ENCODE assay signal across 8 mouse cellular contexts in genomic region chr5:110354716-110355115, GRCm38 (mm10). TPM values are rescaled to one million over a fixed set of nuclear protein-coding genes. Genes with fewer than 3 reads are reported as not detected.
DNase-seq lines count a peak whose midpoint lies in the region; ATAC-seq and TF ChIP-seq lines count a peak whose summit lies in the region.
"Had no signal": no experiment of that assay in that cellular context is flagged by ENCODE, and none has a peak within 500 bp of the region (broad histone marks: within the 10 kb centered on the region; RNA-seq: fewer than 3 reads in every experiment).

No protein-coding gene starts in this region.

- no peaks in the 10 kb centered on the region for H3K9me3 ChIP-seq in kidney, embryonic 16.5 days (ENCODE audit: low read length)
- no peaks in the 10 kb centered on the region for H3K9me3 ChIP-seq in ES-E14 (ENCODE audit: control insufficient read depth, insufficient read depth, low read depth, low read length)
- H3K9me3 ChIP-seq in kidney, embryonic 15.5 days (replicated peaks) = no peaks in the 10 kb centered on the region
- H3K9me3 ChIP-seq in midbrain, embryonic 13.5 days = no peaks in the 10 kb centered on the region

- no peaks in the 10 kb centered on the region for H3K36me3 ChIP-seq in kidney, embryonic 16.5 days (ENCODE audit: insufficient read depth, low read length)
- no peaks in the 10 kb centered on the region for H3K36me3 ChIP-seq in ES-E14 (ENCODE audit: control insufficient read depth, insufficient read depth, low read length, poor library complexity, severe bottlenecking)
- H3K36me3 ChIP-seq in kidney, embryonic 15.5 days = no peaks in the 10 kb centered on the region
- no peaks in the 10 kb centered on the region for H3K36me3 ChIP-seq in midbrain, embryonic 13.5 days

- no peak overlapping the region for H3K4me2 ChIP-seq in kidney, embryonic 16.5 days (replicated peaks; ENCODE audit: low read depth, low read length)
- no peak overlapping the region for H3K4me2 ChIP-seq in kidney, embryonic 15.5 days
- H3K4me2 ChIP-seq in midbrain, embryonic 13.5 days (replicated peaks) = no peak overlapping the region

- 0 out of 2 replicates have a peak, but pooled peaks cover 3% of the 10 kb centered on the region for H3K27me3 ChIP-seq in kidney, embryonic 16.5 days (ENCODE audit: insufficient read depth, low read length)
- peaks cover 10% of the 10 kb centered on the region for H3K27me3 ChIP-seq in kidney, embryonic 15.5 days
- H3K27me3 ChIP-seq in midbrain, embryonic 13.5 days = peaks cover 16% of the 10 kb centered on the region

- WGBS in kidney, embryonic 16.5 days = 15% methylated on average over 7 of the region's 7 CpGs
- 21% methylated on average over 7 of the region's 7 CpGs for WGBS in kidney, embryonic 15.5 days
- 18% methylated on average over 7 of the region's 7 CpGs for WGBS in midbrain, embryonic 13.5 days

- peak; percentile 23 for DNase-seq in kidney, adult 11 months
- peak; percentile 76 for DNase-seq in ES-E14 (ENCODE audit: low read depth, low spot score)
- DNase-seq in brain, adult 2 months (ENCODE audit: low read depth, low spot score) = peak; percentile 40
- no peak for DNase-seq in frontal cortex, postnatal 14 days (ENCODE audit: low spot score in 2 of 2)

- no peak overlapping the region for H3K27ac ChIP-seq in kidney, embryonic 16.5 days (ENCODE audit: low read length)
- no peak overlapping the region for H3K27ac ChIP-seq in ES-E14 (ENCODE audit: insufficient read depth, low read depth, low read length, poor library complexity, severe bottlenecking)
- H3K27ac ChIP-seq in kidney, embryonic 15.5 days = no peak overlapping the region
- H3K27ac ChIP-seq in midbrain, embryonic 13.5 days = no peak overlapping the region

- no peak overlapping the region for H3K9ac ChIP-seq in kidney, embryonic 16.5 days (replicated peaks; ENCODE audit: low read length)
- H3K9ac ChIP-seq in ES-E14 (ENCODE audit: insufficient read depth, low read depth, low read length, poor library complexity, severe bottlenecking) = no peak overlapping the region
- no peak overlapping the region for H3K9ac ChIP-seq in kidney, embryonic 15.5 days
- H3K9ac ChIP-seq in midbrain, embryonic 13.5 days (replicated peaks) = no peak overlapping the region

- no peak overlapping the region for H3K4me3 ChIP-seq in kidney, embryonic 16.5 days (ENCODE audit: low read length)
- peak overlapping the region in 1 of 2 experiments; percentile 41; a peak in 3 of 4 replicates for H3K4me3 ChIP-seq in ES-E14 (ENCODE audit: insufficient read depth in 1 of 2, low read depth in 1 of 2, low read length in 2 of 2, poor library complexity in 1 of 2, severe bottlenecking in 1 of 2)
- H3K4me3 ChIP-seq in kidney, embryonic 15.5 days (replicated peaks) = no peak overlapping the region
- H3K4me3 ChIP-seq in midbrain, embryonic 13.5 days (replicated peaks) = no peak overlapping the region

- in situ Hi-C loops in ES-E14 (cut with MboI; ENCODE audit: low sequenced_read_pairs in 2 of 2, unreplicated experiment in 2 of 2) = loop anchor here (5.0 to 10.0 kb wide), 2 partner anchors 280 to 283 kb away; no protein-coding TSS in a partner anchor

- no peak for ATAC-seq in kidney, embryonic 16.5 days (ENCODE audit: low FRiP score, low TSS enrichment)
- 0 out of 2 replicates have a peak, but pooled peaks have one; percentile 43 for ATAC-seq in kidney, embryonic 15.5 days (replicated peaks; ENCODE audit: low FRiP score)
- peak; percentile 21; the same call in 1 of the 2 replicates for ATAC-seq in midbrain, embryonic 13.5 days

- no peaks in the 10 kb centered on the region for H3K4me1 ChIP-seq in kidney, embryonic 16.5 days (ENCODE audit: insufficient read depth, low read length)
- H3K4me1 ChIP-seq in ES-E14 (ENCODE audit: control insufficient read depth in 2 of 2, insufficient read depth in 2 of 2, low read length in 2 of 2, poor library complexity in 1 of 2) = peaks cover 0 to 10% of the 10 kb centered on the region in 2 experiments; a peak in 2 of 4 replicates
- H3K4me1 ChIP-seq in kidney, embryonic 15.5 days = 0 out of 2 replicates have a peak, but pooled peaks cover 2% of the 10 kb centered on the region
- peaks cover 7% of the 10 kb centered on the region for H3K4me1 ChIP-seq in midbrain, embryonic 13.5 days (replicated peaks)

TF ChIP-seq in ES-E14, 5 proteins besides CTCF, POLR2A, EP300 and RAD21:
- TF ChIP-seq HCFC1 (IDR thresholded peaks at IDR 0.05; ENCODE audit: borderline replicate concordance, insufficient read depth, low read length) = no peak
- TF ChIP-seq ZC3H11A (IDR thresholded peaks at IDR 0.05; ENCODE audit: borderline replicate concordance, low read depth, low read length) = no peak

RNA-seq across cellular contexts. Expression of gene Lrcol1, which starts 10.2 kb away (rescaled TPM):
- not detected in 2 replicates for polyA plus RNA-seq in kidney, embryonic 16.5 days (2015; fragmentation: Nextera tagmentation; extraction: Ambion mirVana)
- total RNA-seq in ES-E14 (2012; rRNA removed) = 1.3 and 2.5 TPM in 2 replicates
- polyA plus RNA-seq in kidney, embryonic 15.5 days (2015; fragmentation: Nextera tagmentation; extraction: Ambion mirVana) = not detected in 2 replicates
- polyA plus RNA-seq in midbrain, embryonic 13.5 days (2015; fragmentation: Nextera tagmentation; extraction: Ambion mirVana) = not detected in 2 replicates
- polyA plus RNA-seq: frontal cortex, adult 2 months had no signal

RNA-seq across cellular contexts. Expression of gene P2rx2, which starts 11.7 kb away (rescaled TPM):
- 1.1 and 1.2 TPM in 2 replicates for polyA plus RNA-seq in kidney, embryonic 16.5 days (2015; fragmentation: Nextera tagmentation; extraction: Ambion mirVana)
- total RNA-seq in ES-E14 (2012; rRNA removed) = 1.3 and 2.2 TPM in 2 replicates
- polyA plus RNA-seq in kidney, embryonic 15.5 days (2015; fragmentation: Nextera tagmentation; extraction: Ambion mirVana) = 0.68 and 0.87 TPM in 2 replicates
- 3.2 and 3.8 TPM in 2 replicates for polyA plus RNA-seq in midbrain, embryonic 13.5 days (2015; fragmentation: Nextera tagmentation; extraction: Ambion mirVana)

Comparison
In these comparisons a context has a peak if more than half of its experiments do, and no peak if none do; other contexts are left out.
1. DNase-seq: peak in kidney, adult 11 months (single experiment), ES-E14 (single experiment) and brain, adult 2 months (single experiment); none in frontal cortex, postnatal 14 days (0 of 2).